Mouse (Mus musculus) MEL (cell line): Measurements from ENCODE around the gene Fgfr2.

ENCODE experiments used
- CHD2 ChIP-seq: IDR thresholded peaks from 2 replicates; pipeline ENCODE4 v1.6.1; 2011; ENCODE audit warnings: low read length, improper control_type of control experiment
- CTCF ChIP-seq, 3 experiments: IDR thresholded peaks in 2 of 3; conservative IDR thresholded peaks in 1 of 3; 2 replicates each; pipeline ENCODE4 v1.5.1; 2011 to 2012; ENCODE audit warnings: low read length in 3 of 3, low read depth in 2 of 3, mild to moderate bottlenecking in 2 of 3, improper control_type of control experiment in 1 of 3, inconsistent platforms in 1 of 3, mixed read lengths in 1 of 3, moderate library complexity in 1 of 3; ENCODE audit not compliant: control insufficient read depth in 1 of 3, insufficient read depth in 1 of 3, poor library complexity in 1 of 3, severe bottlenecking in 1 of 3
- EP300 ChIP-seq, 2 experiments: IDR thresholded peaks; 2 replicates each; pipeline ENCODE4 v1.6.1; 2011; ENCODE audit warnings: improper control_type of control experiment in 2 of 2, low read length in 2 of 2, low read depth in 1 of 2, mild to moderate bottlenecking in 1 of 2
- JUND ChIP-seq: IDR thresholded peaks from 2 replicates; pipeline ENCODE4 v1.6.1; 2011; ENCODE audit warnings: low read depth, mild to moderate bottlenecking, improper control_type of control experiment, low read length
- MAX ChIP-seq: IDR thresholded peaks from 2 replicates; pipeline ENCODE4 v1.6.1; 2011; ENCODE audit warnings: low read length, improper control_type of control experiment
- MEF2A ChIP-seq: IDR thresholded peaks from 2 replicates; pipeline ENCODE4 v1.6.1; 2014; ENCODE audit warnings: low read depth, mild to moderate bottlenecking, inconsistent platforms, low read length, improper control_type of control experiment; ENCODE audit not compliant: poor library complexity, insufficient replicate concordance, severe bottlenecking; ENCODE audit errors: extremely low read depth
- MYB ChIP-seq: IDR thresholded peaks from 2 replicates; pipeline ENCODE4 v1.6.1; 2011; ENCODE audit warnings: mild to moderate bottlenecking, low read depth, low read length, improper control_type of control experiment
- POLR2A ChIP-seq, 2 experiments: IDR thresholded peaks; 2 replicates each; pipeline ENCODE4 v1.6.1; 2011 to 2012; ENCODE audit warnings: low read length in 2 of 2, mild to moderate bottlenecking in 2 of 2, control low read depth in 1 of 2, improper control_type of control experiment in 1 of 2, low read depth in 1 of 2, moderate library complexity in 1 of 2; ENCODE audit not compliant: control insufficient read depth in 1 of 2, insufficient read depth in 1 of 2, poor library complexity in 1 of 2
- POLR2AphosphoS2 ChIP-seq: IDR thresholded peaks from 2 replicates; pipeline ENCODE4 v1.6.1; 2011; ENCODE audit warnings: low read length, improper control_type of control experiment
- USF1 ChIP-seq: IDR thresholded peaks from 2 replicates; pipeline ENCODE4 v1.6.1; 2014; ENCODE audit warnings: low read depth, mild to moderate bottlenecking, inconsistent platforms, low read length, improper control_type of control experiment, moderate library complexity

DNA sequence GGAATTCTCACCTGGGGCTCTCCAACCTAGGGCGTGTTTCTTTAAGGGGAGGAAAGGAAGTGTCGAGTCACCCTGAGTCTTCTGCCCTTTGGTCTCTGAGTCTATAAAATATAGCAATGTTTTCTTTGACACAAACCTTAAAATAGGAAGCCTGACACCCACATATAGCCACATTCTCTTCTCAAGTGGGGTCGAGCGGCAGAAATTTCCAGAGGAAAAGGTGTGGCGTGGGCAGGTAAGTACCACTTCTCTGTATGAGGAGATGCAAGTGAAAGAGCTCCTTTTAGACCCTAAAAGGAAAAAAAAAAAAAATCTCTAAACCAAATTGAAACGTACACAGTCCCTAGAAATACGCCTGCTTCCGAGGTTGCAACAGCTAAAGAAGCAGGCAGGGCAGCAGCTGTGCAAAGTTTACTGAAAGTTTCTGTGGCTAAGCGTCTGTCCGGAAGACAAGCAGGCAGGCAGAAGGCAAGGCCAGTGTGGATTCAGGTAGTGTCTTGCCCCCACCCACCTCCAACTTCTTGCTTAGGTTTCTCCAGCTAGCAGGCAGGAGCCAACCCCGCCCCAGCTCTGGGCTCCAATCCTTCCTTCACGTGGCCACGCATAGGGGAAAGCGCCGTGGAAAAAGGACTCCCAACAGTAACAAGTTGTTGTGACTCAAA lies 2477.7 kb downstream of the Fgfr2 start:
- no peak for TF ChIP-seq MYB
- no peak for TF ChIP-seq JUND
- TF ChIP-seq POLR2AphosphoS2, result no peak
- no peak for TF ChIP-seq CTCF (IDR thresholded peaks at IDR 0.05 in 2 of 3, conservative IDR thresholded peaks at IDR 0.05 in 1 of 3; ENCODE audit: control insufficient read depth in 1 of 3, insufficient read depth in 1 of 3, low read depth in 2 of 3, low read length in 3 of 3, poor library complexity in 1 of 3, severe bottlenecking in 1 of 3)
- 0 out of 4 replicates have a peak, but pooled peaks of 1 of the 2 experiments have one; percentile 26 for TF ChIP-seq EP300 (IDR thresholded peaks at IDR 0.05; ENCODE audit: low read depth in 1 of 2, low read length in 2 of 2)
- TF ChIP-seq MEF2A, result no peak
- TF ChIP-seq CHD2, result no peak
- no peak for TF ChIP-seq POLR2A (IDR thresholded peaks at IDR 0.05; ENCODE audit: control insufficient read depth in 1 of 2, insufficient read depth in 1 of 2, low read depth in 1 of 2, low read length in 2 of 2, poor library complexity in 1 of 2)
- peak; percentile 78 for TF ChIP-seq USF1
- TF ChIP-seq MAX, result no peak; the same call in 1 of the 2 replicates
